Mouse (Mus musculus) myocyte (in vitro differentiated cells): ENCODE results near the gene Maneal. TPM values are rescaled to one million over a fixed set of nuclear protein-coding genes. Genes with fewer than 3 reads are reported as not detected.

Experiments used
- H3K27me3 ChIP-seq: one replicate; pipeline ENCODE4 v1.6.1; 2011; ENCODE audit not compliant: control insufficient read depth, insufficient read depth, insufficient read length
- H3K36me3 ChIP-seq: one replicate; pipeline ENCODE4 v1.6.1; 2011; ENCODE audit not compliant: control insufficient read depth, insufficient read depth
- H3K4me2 ChIP-seq: one replicate; pipeline ENCODE4 v1.6.1; 2011; ENCODE audit warnings: low read depth, control low read depth
- H3K4me3 ChIP-seq: one replicate; pipeline ENCODE4 v1.5.1; 2011; ENCODE audit warnings: mild to moderate bottlenecking, control low read depth, moderate library complexity
- H3K79me2 ChIP-seq: one replicate; pipeline ENCODE4 v1.6.1; 2011; ENCODE audit not compliant: control insufficient read depth, insufficient read depth
- H3ac ChIP-seq: one replicate; pipeline ENCODE4 v1.6.1; 2011; ENCODE audit not compliant: control insufficient read depth, insufficient read length
- CEBPB ChIP-seq: IDR thresholded peaks from 2 replicates; pipeline ENCODE4 v1.6.1; 2011; ENCODE audit warnings: mild to moderate bottlenecking, moderate library complexity; ENCODE audit not compliant: poor library complexity, insufficient read depth, severe bottlenecking
- E2F4 ChIP-seq: IDR thresholded peaks from one replicate; pipeline ENCODE4 v1.6.1; 2011; ENCODE audit warnings: mild to moderate bottlenecking, control low read depth, moderate library complexity; ENCODE audit not compliant: insufficient read depth
- MAX ChIP-seq: IDR thresholded peaks from one replicate; pipeline ENCODE4 v1.6.1; 2011; ENCODE audit warnings: low read depth, mild to moderate bottlenecking, control low read depth
- MYOD1 ChIP-seq, 3 experiments: IDR thresholded peaks; one replicate each; pipeline ENCODE4 v1.6.1; 2011; ENCODE audit warnings: control low read depth in 2 of 3, low read depth in 2 of 3, mild to moderate bottlenecking in 2 of 3, moderate library complexity in 1 of 3; ENCODE audit not compliant: insufficient read length in 2 of 3, control insufficient read depth in 1 of 3
- MYOG ChIP-seq, 3 experiments: IDR thresholded peaks; one replicate each; pipeline ENCODE4 v1.6.1; 2011; ENCODE audit warnings: control low read depth in 2 of 3, low read depth in 2 of 3, mild to moderate bottlenecking in 2 of 3; ENCODE audit not compliant: insufficient read length in 2 of 3, control insufficient read depth in 1 of 3, insufficient read depth in 1 of 3
- POLR2A ChIP-seq: IDR thresholded peaks from one replicate; pipeline ENCODE4 v1.6.1; 2011; ENCODE audit warnings: low read depth, mild to moderate bottlenecking, control low read depth, moderate library complexity; ENCODE audit not compliant: insufficient read length
- POLR2AphosphoS2 ChIP-seq: IDR thresholded peaks from one replicate; pipeline ENCODE4 v1.6.1; 2011; ENCODE audit warnings: low read depth, control low read depth; ENCODE audit not compliant: insufficient read length
- REST ChIP-seq: IDR thresholded peaks from one replicate; pipeline ENCODE4 v1.6.1; 2011; ENCODE audit warnings: mild to moderate bottlenecking, control low read depth, moderate library complexity; ENCODE audit not compliant: insufficient read depth, insufficient read length
- SRF ChIP-seq: IDR thresholded peaks from one replicate; pipeline ENCODE4 v1.6.1; 2011; ENCODE audit warnings: low read depth; ENCODE audit not compliant: control insufficient read depth, insufficient read length
- TCF12 ChIP-seq: IDR thresholded peaks from one replicate; pipeline ENCODE4 v1.6.1; 2011; ENCODE audit warnings: mild to moderate bottlenecking, control low read depth; ENCODE audit not compliant: poor library complexity, insufficient read depth, severe bottlenecking
- TCF3 ChIP-seq: IDR thresholded peaks from one replicate; pipeline ENCODE4 v1.6.1; 2011; ENCODE audit warnings: low read depth, control low read depth; ENCODE audit not compliant: insufficient read length
- USF1 ChIP-seq: IDR thresholded peaks from one replicate; pipeline ENCODE4 v1.6.1; 2011; ENCODE audit warnings: low read depth, mild to moderate bottlenecking, control low read depth, moderate library complexity
- polyA plus RNA-seq: library from polyadenylated mRNA; unstranded; fragments of >200 nt; fragmentation: generic; extraction: Trizol; gene quantifications from one replicate; pipeline ENCODE4 v1.2.1, GENCODE M21; 2012; ENCODE audit warnings: missing spikeins

Maneal gene
- polyA plus RNA-seq, 1 experiment: not detected

DNA sequence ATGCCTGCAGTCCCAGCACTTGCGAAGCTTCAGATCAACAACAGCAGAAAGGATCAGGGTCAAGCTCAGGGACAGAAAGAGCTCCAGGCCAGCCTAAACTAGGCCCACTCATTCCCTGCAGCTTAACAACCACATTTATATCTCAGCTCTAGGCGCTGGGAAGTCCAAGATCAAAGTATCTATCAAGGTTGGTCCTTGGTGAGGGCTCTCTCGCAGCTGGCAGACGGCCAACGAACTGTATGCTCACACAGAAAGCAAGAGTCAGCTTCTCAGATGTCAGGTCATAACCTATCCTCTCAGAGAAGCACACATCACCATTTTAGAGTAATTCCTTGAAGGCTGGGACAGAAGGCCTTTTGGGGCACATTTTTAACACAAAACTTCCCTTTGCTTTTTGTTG lies 3.6 kb downstream of the Maneal start:
- no peak overlapping the region for H3ac ChIP-seq
- peaks cover 15% of the 10 kb centered on the region for H3K36me3 ChIP-seq
- H3K4me3 ChIP-seq: no peak overlapping the region
- H3K79me2 ChIP-seq: peaks cover 5% of the 10 kb centered on the region
- TF ChIP-seq MYOG (IDR thresholded peaks at IDR 0.05; ENCODE audit: control insufficient read depth in 1 of 3, insufficient read depth in 1 of 3, insufficient read length in 2 of 3, low read depth in 2 of 3) (no peak), USF1 (no peak), POLR2A (no peak), E2F4 (no peak)
- H3K4me2 ChIP-seq: no peak overlapping the region
- H3K27me3 ChIP-seq: peaks cover 18% of the 10 kb centered on the region

DNA sequence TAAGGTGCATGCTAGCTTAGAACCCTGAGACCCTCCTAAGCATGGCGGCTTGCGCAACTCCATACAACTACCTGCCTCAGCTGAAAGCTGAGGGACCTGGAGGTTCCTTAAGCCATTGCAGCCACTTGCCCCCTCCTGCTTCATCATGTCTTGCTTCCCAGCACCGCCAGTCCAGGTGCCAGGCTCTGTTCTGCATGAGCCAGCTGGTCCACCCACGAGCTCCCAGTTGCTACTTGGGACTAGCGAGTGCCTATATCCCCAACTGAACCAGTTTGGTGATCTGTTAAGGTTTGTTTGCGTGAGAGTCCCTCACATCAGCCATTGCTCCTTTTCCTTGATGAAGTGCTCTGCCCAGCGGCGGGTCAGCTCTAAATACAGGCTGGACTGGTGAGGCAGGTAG lies 5.7 kb downstream of the Maneal start:
- H3K4me2 ChIP-seq: no peak overlapping the region
- H3K36me3 ChIP-seq: peaks cover 17% of the 10 kb centered on the region
- H3K4me3 ChIP-seq: no peak overlapping the region
- peaks cover 26% of the 10 kb centered on the region for H3K79me2 ChIP-seq
- H3K27me3 ChIP-seq: peaks cover 3% of the 10 kb centered on the region
- TF ChIP-seq TCF12: no peak
- H3ac ChIP-seq: no peak overlapping the region

DNA sequence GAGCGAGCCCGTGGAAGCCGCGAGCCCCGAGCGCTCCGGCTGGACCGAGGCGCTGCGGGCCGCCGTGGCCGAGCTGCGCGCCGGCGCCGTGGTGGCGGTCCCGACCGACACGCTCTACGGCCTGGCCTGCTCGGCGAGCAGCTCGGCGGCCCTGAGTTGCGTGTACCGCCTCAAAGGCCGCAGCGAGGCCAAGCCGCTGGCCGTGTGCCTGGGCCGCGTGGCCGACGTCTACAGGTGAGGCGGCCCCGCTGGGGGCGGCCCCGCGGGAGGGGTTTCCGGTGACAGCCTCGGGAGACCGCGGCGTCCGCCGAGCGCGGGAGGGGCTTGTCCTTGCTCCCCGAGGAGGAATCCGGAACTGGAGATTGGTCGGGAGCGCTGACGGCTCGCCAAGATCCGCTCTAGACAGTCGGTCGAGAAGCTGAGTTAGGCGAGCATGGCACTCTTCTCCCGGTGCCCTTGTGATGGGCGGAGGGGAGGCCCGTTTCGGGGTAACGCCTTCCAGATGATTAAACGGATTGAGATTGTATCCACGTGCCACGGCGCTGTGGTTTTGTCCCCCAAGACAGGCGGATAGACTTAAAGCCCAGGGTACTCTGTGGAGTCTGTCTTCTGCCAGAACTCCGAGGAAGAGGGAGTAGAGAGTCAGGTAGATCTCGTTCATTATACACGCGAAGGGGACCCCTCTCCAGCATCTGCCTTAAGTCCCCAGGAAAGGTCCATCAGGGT lies 10.9 kb downstream of the Maneal start, which contains the start of gene 1110065P20Rik:
Gene 1110065P20Rik (minus strand): TSS at position 264 of the 726 bp plus-strand sequence.
- no peaks in the 10 kb centered on the region for H3K27me3 ChIP-seq
- peak within 1 kb of the TSS; percentile 92 for H3ac ChIP-seq
- H3K79me2 ChIP-seq: peaks cover 29% of the 10 kb centered on the region
- TF ChIP-seq POLR2AphosphoS2 (no peak), MYOD1 (IDR thresholded peaks at IDR 0.05; ENCODE audit: control insufficient read depth in 1 of 3, insufficient read length in 2 of 3, low read depth in 2 of 3) (peak in 1 of 3 experiments; percentile 30), MAX (no peak), MYOG (IDR thresholded peaks at IDR 0.05; ENCODE audit: control insufficient read depth in 1 of 3, insufficient read depth in 1 of 3, insufficient read length in 2 of 3, low read depth in 2 of 3) (peak in 1 of 3 experiments; percentile 3), E2F4 (no peak), USF1 (no peak), TCF3 (no peak), POLR2A (peak; percentile 8), TCF12 (no peak), REST (no peak), CEBPB (no peak), SRF (no peak)
- peak within 1 kb of the TSS; percentile 64 for H3K4me3 ChIP-seq
- peak within 1 kb of the TSS; percentile 98 for H3K4me2 ChIP-seq
- H3K36me3 ChIP-seq: peaks cover 17% of the 10 kb centered on the region

DNA sequence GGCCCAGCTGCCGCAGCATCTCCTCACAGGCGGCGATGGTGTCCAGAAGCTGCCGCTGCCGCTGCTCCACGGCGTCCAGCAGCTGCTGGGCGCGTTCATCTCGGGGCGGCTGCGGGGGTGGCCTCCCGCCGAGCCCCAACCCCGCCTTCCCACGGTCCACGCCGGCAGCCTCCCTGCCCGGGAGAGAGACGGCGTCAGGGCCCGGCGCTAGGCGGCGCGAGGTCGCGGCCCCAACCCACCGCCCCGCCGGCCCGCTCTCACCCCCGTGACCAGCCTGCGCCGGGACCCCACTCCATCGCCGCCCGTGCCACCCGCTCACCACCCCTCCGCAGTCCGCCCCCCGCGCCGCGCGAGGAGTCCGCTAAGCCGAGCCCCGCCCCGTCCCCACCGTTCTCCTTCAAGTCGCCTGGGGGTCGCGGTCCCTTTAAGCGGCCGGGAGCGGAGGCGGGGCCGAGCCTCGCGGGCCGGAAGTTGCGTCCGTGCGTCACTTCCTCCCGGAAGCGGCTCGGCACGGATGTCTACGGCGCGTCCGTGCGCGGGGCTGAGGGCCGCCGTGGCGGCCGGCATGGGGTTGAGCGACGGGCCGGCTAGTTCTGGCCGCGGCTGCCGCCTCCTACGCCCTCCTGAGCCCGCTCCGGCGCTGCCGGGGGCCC lies 11.6 kb downstream of the Maneal start, which contains the start of gene Yrdc:
Gene Yrdc (plus strand): TSS at position 419 of the 653 bp plus-strand sequence.
- no peaks in the 10 kb centered on the region for H3K27me3 ChIP-seq
- H3K36me3 ChIP-seq: peaks cover 17% of the 10 kb centered on the region
- peak within 1 kb of the TSS; percentile 98 for H3K4me2 ChIP-seq
- peak within 1 kb of the TSS; percentile 92 for H3ac ChIP-seq
- H3K79me2 ChIP-seq: peaks cover 29% of the 10 kb centered on the region
- peak within 1 kb of the TSS; percentile 64 for H3K4me3 ChIP-seq
- TF ChIP-seq MYOD1 (IDR thresholded peaks at IDR 0.05; ENCODE audit: control insufficient read depth in 1 of 3, insufficient read length in 2 of 3, low read depth in 2 of 3) (peak in 2 of 3 experiments; percentile 81 to 87), MAX (no peak), TCF12 (no peak), REST (no peak), E2F4 (peak; percentile 21), SRF (no peak), MYOG (IDR thresholded peaks at IDR 0.05; ENCODE audit: control insufficient read depth in 1 of 3, insufficient read depth in 1 of 3, insufficient read length in 2 of 3, low read depth in 2 of 3) (peak; percentile 4 to 92 (median 89)), POLR2AphosphoS2 (peak; percentile 87), USF1 (no peak), CEBPB (no peak), TCF3 (peak; percentile 42), POLR2A (peak; percentile 73)
